Comparison of ENCODE assay signal across 8 mouse cellular contexts in genomic region chr5:100991626-100992025, GRCm38 (mm10).
DNase-seq lines count a peak whose midpoint lies in the region; ATAC-seq and TF ChIP-seq lines count a peak whose summit lies in the region.

No protein-coding gene starts in this region.

- no peak for ATAC-seq in heart, postnatal 0 days (ENCODE audit: insufficient read depth, low read depth)
- ATAC-seq in heart, embryonic 11.5 days (replicated peaks; ENCODE audit: insufficient number of reproducible peaks, low FRiP score, low TSS enrichment): no peak
- ATAC-seq in kidney, postnatal 0 days (replicated peaks; ENCODE audit: low FRiP score, low read depth): no peak

- H3K9ac ChIP-seq in heart, postnatal 0 days (replicated peaks; ENCODE audit: low read depth, low read length): no peak overlapping the region
- H3K9ac ChIP-seq in heart, embryonic 11.5 days (ENCODE audit: low read depth, low read length): no peak overlapping the region
- H3K9ac ChIP-seq in kidney, postnatal 0 days (ENCODE audit: low read depth, low read length): no peak overlapping the region

- no peak overlapping the region for H3K27ac ChIP-seq in heart, postnatal 0 days (ENCODE audit: low read depth)
- H3K27ac ChIP-seq in heart, embryonic 11.5 days (ENCODE audit: low read depth, low read length): no peak overlapping the region
- H3K27ac ChIP-seq in cerebellum, adult 2 months (ENCODE audit: insufficient read depth, low read length): no peak overlapping the region
- H3K27ac ChIP-seq in kidney, postnatal 0 days: no peak overlapping the region

- no peaks in the 10 kb centered on the region for H3K9me3 ChIP-seq in heart, postnatal 0 days (replicated peaks; ENCODE audit: control insufficient read depth, low read length)
- no peaks in the 10 kb centered on the region for H3K9me3 ChIP-seq in heart, embryonic 11.5 days (replicated peaks; ENCODE audit: control insufficient read depth, low read length)
- no peaks in the 10 kb centered on the region for H3K9me3 ChIP-seq in kidney, postnatal 0 days (replicated peaks; ENCODE audit: low read length)

- no peak for DNase-seq in heart, postnatal 0 days (ENCODE audit: low spot score)
- peak; percentile 29 for DNase-seq in urinary bladder, postnatal 14 days (ENCODE audit: low spot score)
- no peak for DNase-seq in urinary bladder, adult 2 months (ENCODE audit: low spot score)
- peak; percentile 2 to 17 for DNase-seq in cerebellum, adult 2 months
- peak; percentile 64 for DNase-seq in kidney, postnatal 0 days (ENCODE audit: low spot score)
- peak; percentile 22 for DNase-seq in lung, postnatal 36 days
- DNase-seq in urinary bladder, postnatal 36 days (ENCODE audit: low spot score in 2 of 2): peak; percentile 8 to 9

- TF ChIP-seq POLR2A in cerebellum, adult 2 months (IDR thresholded peaks at IDR 0.05; ENCODE audit: borderline replicate concordance, insufficient read depth, low read length): no peak

- H3K27me3 ChIP-seq in heart, postnatal 0 days (ENCODE audit: control insufficient read depth, insufficient read depth, low read length): no peaks in the 10 kb centered on the region
- no peaks in the 10 kb centered on the region for H3K27me3 ChIP-seq in heart, embryonic 11.5 days (ENCODE audit: control insufficient read depth, insufficient read depth, low read length)
- H3K27me3 ChIP-seq in cerebellum, adult 2 months (ENCODE audit: control insufficient read depth, insufficient read depth, low read length): no peaks in the 10 kb centered on the region; the same call in 1 of the 2 replicates
- no peaks in the 10 kb centered on the region for H3K27me3 ChIP-seq in kidney, postnatal 0 days (ENCODE audit: insufficient read depth, low read length)

- peak; percentile 61 for TF ChIP-seq CTCF in heart, postnatal 0 days (IDR thresholded peaks at IDR 0.05; ENCODE audit: low read depth)
- peak; percentile 54 for TF ChIP-seq CTCF in cerebellum, adult 2 months (IDR thresholded peaks at IDR 0.05; ENCODE audit: borderline replicate concordance, insufficient read depth, low read depth, low read length)
- peak; percentile 83 for TF ChIP-seq CTCF in kidney, postnatal 0 days (IDR thresholded peaks at IDR 0.05; ENCODE audit: low read depth)

- H3K4me1 ChIP-seq in heart, postnatal 0 days (ENCODE audit: control insufficient read depth, insufficient read depth): no peaks in the 10 kb centered on the region
- no peaks in the 10 kb centered on the region for H3K4me1 ChIP-seq in heart, embryonic 11.5 days (ENCODE audit: control insufficient read depth, insufficient read depth, low read length)
- no peaks in the 10 kb centered on the region for H3K4me1 ChIP-seq in cerebellum, adult 2 months (ENCODE audit: control insufficient read depth, insufficient read depth, low read length)
- no peaks in the 10 kb centered on the region for H3K4me1 ChIP-seq in kidney, postnatal 0 days (replicated peaks; ENCODE audit: insufficient read depth, low read length)

- TF ChIP-seq EP300 in heart, postnatal 0 days (IDR thresholded peaks at IDR 0.05; ENCODE audit: low read depth): no peak

- no peak overlapping the region for H3K4me3 ChIP-seq in heart, postnatal 0 days (ENCODE audit: low read depth, low read length)
- no peak overlapping the region for H3K4me3 ChIP-seq in heart, embryonic 11.5 days (ENCODE audit: low read depth, low read length)
- H3K4me3 ChIP-seq in cerebellum, adult 2 months (replicated peaks; ENCODE audit: insufficient read depth, low read depth, low read length): no peak overlapping the region
- H3K4me3 ChIP-seq in kidney, postnatal 0 days (replicated peaks; ENCODE audit: low read depth, low read length): no peak overlapping the region

- WGBS in heart, postnatal 0 days: 27% methylated on average over 5 of the region's 5 CpGs
- WGBS in heart, embryonic 11.5 days (ENCODE audit: insufficient replicate concordance): 23% methylated on average over 5 of the region's 5 CpGs
- WGBS in cerebellum, adult 2 months: 14% methylated on average over 5 of the region's 5 CpGs
- 21% methylated on average over 5 of the region's 5 CpGs for WGBS in kidney, postnatal 0 days

- H3K4me2 ChIP-seq in heart, postnatal 0 days (ENCODE audit: low read depth, low read length): no peak overlapping the region
- no peak overlapping the region for H3K4me2 ChIP-seq in heart, embryonic 11.5 days
- no peak overlapping the region for H3K4me2 ChIP-seq in kidney, postnatal 0 days (ENCODE audit: low read length)

- no peaks in the 10 kb centered on the region for H3K36me3 ChIP-seq in heart, postnatal 0 days (replicated peaks; ENCODE audit: control insufficient read depth, insufficient read depth, low read length)
- H3K36me3 ChIP-seq in heart, embryonic 11.5 days (ENCODE audit: control insufficient read depth, insufficient read depth, low read length): no peaks in the 10 kb centered on the region
- no peaks in the 10 kb centered on the region for H3K36me3 ChIP-seq in kidney, postnatal 0 days (ENCODE audit: insufficient read depth, low read length)

Comparison
In these comparisons a context has a peak if more than half of its experiments do, and no peak if none do; other contexts are left out.
1. DNase-seq: peak in urinary bladder, postnatal 14 days (single experiment), cerebellum, adult 2 months (2 of 2), kidney, postnatal 0 days (single experiment), lung, postnatal 36 days (single experiment) and urinary bladder, postnatal 36 days (2 of 2); none in heart, postnatal 0 days (single experiment) and urinary bladder, adult 2 months (single experiment).
2. Peak in every context shown above with its lines, with median percentiles within 50 percentile points of each other: CTCF ChIP-seq.